ENCODE assay signal across 29 mouse cellular contexts in the genomic region with DNA sequence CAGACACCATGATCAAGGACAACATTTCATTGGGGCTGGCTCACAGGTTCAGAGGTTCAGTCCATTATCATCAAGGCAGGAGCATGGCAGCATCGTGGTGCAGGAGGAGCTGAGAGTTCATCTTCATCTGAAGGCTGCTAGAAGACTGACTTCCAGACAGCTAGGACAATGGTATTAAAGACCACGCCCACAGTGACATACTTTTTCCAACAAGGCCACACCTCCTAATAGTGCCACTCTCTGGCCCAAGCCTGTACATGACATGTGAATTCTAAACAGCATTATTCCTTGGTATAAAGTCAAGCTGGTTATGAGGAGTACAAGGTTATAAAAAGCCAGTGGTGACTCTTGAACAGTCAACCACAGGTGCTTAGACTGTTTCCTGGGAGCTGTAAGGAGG. TPM values are rescaled to one million over a fixed set of nuclear protein-coding genes. Genes with fewer than 3 reads are reported as not detected.
DNase-seq lines count a peak whose midpoint lies in the region; ATAC-seq and TF ChIP-seq lines count a peak whose summit lies in the region.
"Had no signal": no experiment of that assay in that cellular context is flagged by ENCODE, and none has a peak within 500 bp of the region (broad histone marks: within the 10 kb centered on the region; RNA-seq: fewer than 3 reads in every experiment).

No protein-coding gene starts in this region.

- no peaks in the 10 kb centered on the region for H3K9me3 ChIP-seq in hindbrain, postnatal 0 days (ENCODE audit: low read length)
- H3K9me3 ChIP-seq in hindbrain, embryonic 11.5 days (ENCODE audit: control insufficient read depth, low read length), result no peaks in the 10 kb centered on the region
- H3K9me3 ChIP-seq: embryonic facial prominence, embryonic 10.5 days; embryonic facial prominence, embryonic 13.5 days; heart, embryonic 12.5 days; heart, embryonic 15.5 days; hindbrain, embryonic 10.5 days had no signal

- no peak for DNase-seq in hindbrain, postnatal 0 days (ENCODE audit: low spot score)
- no peak for DNase-seq in hindbrain, embryonic 11.5 days (ENCODE audit: low spot score)
- DNase-seq in 416B (ENCODE audit: low read depth), result peak; percentile 23
- DNase-seq in R1 (ENCODE audit: low read depth, low spot score), result peak; percentile 78
- no peak for DNase-seq in kidney, adult 8-10 months
- DNase-seq in urinary bladder, adult 2 months (ENCODE audit: low spot score), result no peak
- DNase-seq: adrenal gland, adult 2 months; adrenal gland, postnatal 14 days; B cell, adult 2 months; cerebellum, adult 11 months; cerebellum, adult 2 months; cerebellum, adult 9-11 months; cerebellum, postnatal 25 days; embryo, embryonic 11 days; forebrain, postnatal 0 days; gastrocnemius, adult 2 months; gastrocnemius, postnatal 14 days; heart, adult 11 months; heart, postnatal 10 days; heart, postnatal 36 days had no signal

- no peak for ATAC-seq in hindbrain, postnatal 0 days
- no peak for ATAC-seq in hindbrain, embryonic 11.5 days (ENCODE audit: low FRiP score)
- ATAC-seq: forebrain, embryonic 14.5 days; forebrain, postnatal 0 days; intestine, postnatal 0 days had no signal

- 0 out of 2 replicates have a peak overlapping the region, but pooled peaks have one; percentile 65 for H3K27ac ChIP-seq in hindbrain, postnatal 0 days
- H3K27ac ChIP-seq in hindbrain, embryonic 11.5 days (ENCODE audit: low read depth, low read length), result no peak overlapping the region
- H3K27ac ChIP-seq: embryonic facial prominence, embryonic 10.5 days; embryonic facial prominence, embryonic 13.5 days; gastrocnemius, adult 2 months; heart, embryonic 15.5 days; hindbrain, embryonic 10.5 days had no signal

- no peak overlapping the region for H3K4me3 ChIP-seq in hindbrain, postnatal 0 days (ENCODE audit: low read length)
- no peak overlapping the region for H3K4me3 ChIP-seq in hindbrain, embryonic 11.5 days (ENCODE audit: low read depth, low read length)
- H3K4me3 ChIP-seq: embryonic facial prominence, embryonic 10.5 days; embryonic facial prominence, embryonic 13.5 days; erythroblast, embryonic 14.5 days; gastrocnemius, adult 2 months; heart, embryonic 12.5 days; heart, embryonic 15.5 days; hindbrain, embryonic 10.5 days had no signal

- H3K27me3 ChIP-seq in hindbrain, postnatal 0 days (ENCODE audit: insufficient read depth, low read length), result no peaks in the 10 kb centered on the region
- no peaks in the 10 kb centered on the region for H3K27me3 ChIP-seq in hindbrain, embryonic 11.5 days (ENCODE audit: control insufficient read depth, insufficient read depth, low read length)
- H3K27me3 ChIP-seq: embryonic facial prominence, embryonic 13.5 days; heart, embryonic 12.5 days; heart, embryonic 15.5 days had no signal

- H3K36me3 ChIP-seq in hindbrain, postnatal 0 days (ENCODE audit: insufficient read depth, low read length), result peaks cover 8% of the 10 kb centered on the region; the same call in 1 of the 2 replicates
- no peaks in the 10 kb centered on the region for H3K36me3 ChIP-seq in hindbrain, embryonic 11.5 days (ENCODE audit: control insufficient read depth, insufficient read depth, low read length)
- H3K36me3 ChIP-seq: embryonic facial prominence, embryonic 10.5 days; embryonic facial prominence, embryonic 13.5 days; heart, embryonic 12.5 days; heart, embryonic 15.5 days had no signal

- 85% methylated on average over 2 of the region's 2 CpGs for WGBS in hindbrain, postnatal 0 days
- 92% methylated on average over 2 of the region's 2 CpGs for WGBS in hindbrain, embryonic 11.5 days

- peaks cover 7% of the 10 kb centered on the region; the same call in 1 of the 2 replicates for H3K4me1 ChIP-seq in hindbrain, postnatal 0 days (ENCODE audit: insufficient read depth, low read length)
- no peaks in the 10 kb centered on the region for H3K4me1 ChIP-seq in hindbrain, embryonic 11.5 days (replicated peaks; ENCODE audit: control insufficient read depth, insufficient read depth, low read length)
- H3K4me1 ChIP-seq: embryonic facial prominence, embryonic 10.5 days; embryonic facial prominence, embryonic 13.5 days; heart, embryonic 15.5 days had no signal

- no peak overlapping the region for H3K4me2 ChIP-seq in hindbrain, postnatal 0 days (ENCODE audit: low read depth, low read length)
- no peak overlapping the region for H3K4me2 ChIP-seq in hindbrain, embryonic 11.5 days (replicated peaks; ENCODE audit: low read depth, low read length)
- H3K4me2 ChIP-seq: embryonic facial prominence, embryonic 13.5 days; heart, embryonic 12.5 days; heart, embryonic 15.5 days; hindbrain, embryonic 14.5 days had no signal

- TF ChIP-seq CTCF in hindbrain, postnatal 0 days (IDR thresholded peaks at IDR 0.05; ENCODE audit: low read depth), result no peak

- H3K9ac ChIP-seq in hindbrain, postnatal 0 days (replicated peaks; ENCODE audit: low read length), result no peak overlapping the region
- no peak overlapping the region for H3K9ac ChIP-seq in hindbrain, embryonic 11.5 days (ENCODE audit: low read depth, low read length)
- H3K9ac ChIP-seq: embryonic facial prominence, embryonic 13.5 days; forebrain, postnatal 0 days; heart, embryonic 12.5 days; heart, embryonic 15.5 days; hindbrain, embryonic 14.5 days had no signal

RNA-seq across cellular contexts. Expression of a gene that starts 43.0 kb away (rescaled TPM):
- 210 and 223 TPM in 2 replicates for total RNA-seq in hindbrain, postnatal 0 days (2014; rRNA removed)
- polyA plus RNA-seq in hindbrain, postnatal 0 days (2015; fragmentation: Nextera tagmentation; extraction: Ambion mirVana), result 139 and 155 TPM in 2 replicates
- 24.1 and 24.2 TPM in 2 replicates for polyA plus RNA-seq in hindbrain, embryonic 11.5 days (2014; fragmentation: Nextera tagmentation; extraction: Ambion mirVana)
- polyA plus RNA-seq in urinary bladder, adult 2 months (2012; rRNA removed), result 4.4 and 6.9 TPM in 2 replicates
- polyA plus RNA-seq: erythroblast, embryonic 14.5 days had no signal

RNA-seq across cellular contexts. Expression of a gene that starts 47.4 kb away (rescaled TPM):
- total RNA-seq in hindbrain, postnatal 0 days (2014; rRNA removed), result 55.3 and 58.1 TPM in 2 replicates
- polyA plus RNA-seq in hindbrain, postnatal 0 days (2015; fragmentation: Nextera tagmentation; extraction: Ambion mirVana), result 43.1 and 44.3 TPM in 2 replicates
- 55.0 and 59.4 TPM in 2 replicates for polyA plus RNA-seq in hindbrain, embryonic 11.5 days (2014; fragmentation: Nextera tagmentation; extraction: Ambion mirVana)
- polyA plus RNA-seq in urinary bladder, adult 2 months (2012; rRNA removed), result 33.4 and 33.8 TPM in 2 replicates

Comparison
In these comparisons a context has a peak if more than half of its experiments do, and no peak if none do; other contexts are left out.
1. DNase-seq: peak in 416B (single experiment) and R1 (single experiment); none in hindbrain, postnatal 0 days (single experiment), hindbrain, embryonic 11.5 days (single experiment), kidney, adult 8-10 months (0 of 2) and urinary bladder, adult 2 months (single experiment).